Mouse (Mus musculus) right cerebral cortex, postnatal 4 days (tissue): ENCODE measurements around the gene Gm20517.
"Not testable (repeated sequence)": the region's sequence is repeated elsewhere in the genome, so short reads cannot be mapped to it uniquely, and the experiment has no call there.

Source experiments
- DNase-seq: peaks from one replicate; pipeline ENCODE4 v3.0.0-alpha.2; 2022

Gm20517 gene

GRCm38 (mm10) chr17:47628851-47629676, 17.7 kb downstream of the Gm20517 start:
- peak; percentile 94 for DNase-seq

GRCm38 (mm10) chr17:47629717-47630677, 18.6 kb downstream of the Gm20517 start:
- peak; percentile 62 for DNase-seq

- DNase-seq: no peak
Measured at GRCm38 (mm10) chr17:47630678-47631065, 19.3 kb downstream of the Gm20517 start, which contains the start of gene Usp49. Usp49 (plus strand) TSS chr17:47630690.

GRCm38 (mm10) chr17:47632181-47632840, 20.9 kb downstream of the Gm20517 start:
- DNase-seq: no peak

- DNase-seq: no peak
Measured at GRCm38 (mm10) chr17:47633999-47634770, 22.8 kb downstream of the Gm20517 start.

GRCm38 (mm10) chr17:47642992-47643391, 31.6 kb downstream of the Gm20517 start:
- no peak for DNase-seq

GRCm38 (mm10) chr17:47646683-47647082, 35.3 kb downstream of the Gm20517 start:
- no peak for DNase-seq

GRCm38 (mm10) chr17:47648966-47649365, 37.6 kb downstream of the Gm20517 start:
- no peak for DNase-seq

- no peak for DNase-seq
Measured at GRCm38 (mm10) chr17:47651953-47652352, 40.6 kb downstream of the Gm20517 start.

GRCm38 (mm10) chr17:47654346-47654745, 43.0 kb downstream of the Gm20517 start:
- DNase-seq: not testable (repeated sequence)

- DNase-seq: no peak
Measured at GRCm38 (mm10) chr17:47655697-47656096, 44.3 kb downstream of the Gm20517 start.

GRCm38 (mm10) chr17:47657901-47658300, 46.5 kb downstream of the Gm20517 start:
- no peak for DNase-seq

- no peak for DNase-seq
Measured at GRCm38 (mm10) chr17:47658741-47659243, 47.4 kb downstream of the Gm20517 start.

- DNase-seq: no peak
Measured at GRCm38 (mm10) chr17:47663009-47663713, 51.8 kb downstream of the Gm20517 start.

- DNase-seq: no peak
Measured at GRCm38 (mm10) chr17:47664474-47664873, 53.1 kb downstream of the Gm20517 start.

- no peak for DNase-seq
Measured at GRCm38 (mm10) chr17:47669166-47669565, 57.8 kb downstream of the Gm20517 start.

- DNase-seq: no peak
Measured at GRCm38 (mm10) chr17:47671988-47672310, 60.6 kb downstream of the Gm20517 start.

- DNase-seq: peak; percentile 31
Measured at GRCm38 (mm10) chr17:47672311-47673111, 61.1 kb downstream of the Gm20517 start.

GRCm38 (mm10) chr17:47676581-47676980, 65.2 kb downstream of the Gm20517 start:
- peak; percentile 85 for DNase-seq

- no peak for DNase-seq
Measured at GRCm38 (mm10) chr17:47678238-47678637, 66.8 kb downstream of the Gm20517 start.

GRCm38 (mm10) chr17:47678702-47679101, 67.3 kb downstream of the Gm20517 start:
- no peak for DNase-seq
